Mouse (Mus musculus): Measurements from ENCODE around the gene Lhx6. TPM values are rescaled to one million over a fixed set of nuclear protein-coding genes. Genes with fewer than 3 reads are reported as not detected.

Gene Lhx6
- polyA plus RNA-seq, 1 experiment = 1.8 TPM

DNA sequence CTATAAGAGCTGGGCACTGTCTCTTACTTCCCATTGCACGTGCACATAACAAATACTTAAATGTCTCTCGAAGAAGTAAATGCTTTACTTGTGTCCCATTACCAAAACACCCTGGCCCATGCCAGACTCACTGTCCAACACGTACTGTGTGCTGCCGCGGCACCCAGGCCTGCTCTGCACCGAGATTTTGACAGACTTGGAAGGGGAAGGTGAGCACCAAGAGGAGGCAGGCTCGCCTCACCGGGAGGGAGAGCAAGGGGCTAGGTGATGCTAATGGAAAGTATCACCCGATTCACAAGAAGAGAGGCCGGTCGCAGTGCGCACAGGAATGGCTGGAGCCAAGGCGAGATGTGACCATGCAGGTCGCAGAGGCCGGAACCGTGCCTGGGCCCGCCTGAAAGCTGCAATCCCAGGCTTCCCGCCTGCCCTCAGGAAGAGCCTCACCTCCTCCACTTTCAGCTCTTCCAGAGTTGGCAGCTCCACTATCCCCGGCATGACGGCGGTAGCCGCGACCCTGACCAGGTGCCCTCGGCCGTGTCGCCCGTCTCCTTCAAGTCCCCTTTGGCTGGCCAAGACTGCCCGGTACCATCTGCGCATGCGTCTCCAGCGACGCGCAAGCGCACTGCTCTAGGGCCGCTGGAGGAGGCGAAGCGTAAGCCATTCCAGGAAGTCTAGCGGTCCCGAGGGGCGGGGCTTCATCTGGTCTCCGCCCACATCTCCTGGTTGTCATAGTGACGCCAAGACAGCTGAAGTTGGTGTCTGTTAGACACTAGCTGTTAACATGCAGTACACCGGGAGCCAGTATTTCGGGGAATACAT lies 56.3 kb downstream of the Lhx6 start, which contains the start of the genes Ndufa8 and Morn5:
TSS of gene Ndufa8 (minus strand) at position 659 of the 819 bp plus-strand sequence.
TSS of gene Morn5 (plus strand) at position 711 of the 819 bp plus-strand sequence.
- WGBS = under 1% methylated on average over 44 of the region's 44 CpGs
- peak; percentile 97 for DNase-seq
- Histone ChIP-seq H3K4me1 (ENCODE audit: control insufficient read depth, insufficient read depth, low read length) (peaks cover 4% of the 10 kb centered on the region; the same call in 1 of the 2 replicates), H3K4me3 (replicated peaks; ENCODE audit: extremely low read depth, low read depth, low read length) (peak within 1 kb of the TSS; percentile 99)
- TF ChIP-seq CTCF (IDR thresholded peaks at IDR 0.05; ENCODE audit: insufficient read depth, low read length) (no peak), POLR2A (IDR thresholded peaks at IDR 0.05; ENCODE audit: borderline replicate concordance, extremely low read depth, low read depth, low read length) (peak; percentile 88; the same call in 1 of the 2 replicates)

DNA sequence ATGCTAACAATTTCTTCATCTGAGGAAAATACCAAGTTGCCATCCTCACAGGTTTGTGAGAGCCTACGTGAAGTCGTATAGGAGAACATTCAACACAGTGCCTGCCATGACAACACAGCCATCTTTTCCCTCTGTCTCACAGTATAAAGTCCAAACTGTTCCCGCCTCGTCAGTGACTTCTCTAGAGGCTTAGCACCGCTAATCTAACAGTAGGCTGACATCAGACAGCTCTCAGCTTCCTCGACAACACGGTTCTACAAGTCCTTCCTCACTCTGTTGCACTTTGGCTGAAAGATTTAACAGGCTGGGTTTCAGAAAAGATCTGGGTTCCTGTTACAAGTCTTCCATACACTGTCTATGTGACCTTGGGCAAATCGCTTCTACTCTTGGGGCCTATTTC lies 57.0 kb downstream of the Lhx6 start:
- peaks cover 4% of the 10 kb centered on the region; the same call in 1 of the 2 replicates for H3K4me1 ChIP-seq (ENCODE audit: control insufficient read depth, insufficient read depth, low read length)
- peak overlapping the region; percentile 99 for H3K4me3 ChIP-seq (replicated peaks; ENCODE audit: extremely low read depth, low read depth, low read length)
- 36% methylated on average over 8 of the region's 8 CpGs for WGBS
- no peak for TF ChIP-seq POLR2A (IDR thresholded peaks at IDR 0.05; ENCODE audit: borderline replicate concordance, extremely low read depth, low read depth, low read length)
- TF ChIP-seq CTCF (IDR thresholded peaks at IDR 0.05; ENCODE audit: insufficient read depth, low read length) = no peak
- DNase-seq = no peak

DNA sequence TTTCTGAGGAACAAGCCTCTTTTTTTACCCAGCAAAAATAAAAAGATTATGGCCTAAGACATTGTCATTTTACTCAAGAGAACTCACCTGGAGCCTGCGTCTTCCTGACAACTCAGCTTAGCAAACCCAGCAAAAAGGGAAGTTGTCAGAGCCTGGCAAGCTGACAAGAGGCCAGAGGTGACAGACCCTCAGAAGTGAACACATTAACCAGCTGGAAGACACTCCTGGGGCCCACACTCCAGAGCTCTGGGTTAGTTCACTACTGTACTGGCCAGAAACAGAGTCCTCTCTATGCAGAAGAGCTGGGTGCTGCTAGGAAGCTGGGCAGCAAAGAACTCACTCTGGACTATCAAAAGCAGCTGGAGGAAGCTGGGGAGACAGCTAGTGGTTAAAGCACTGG lies 64.3 kb downstream of the Lhx6 start:
- Histone ChIP-seq H3K4me1 (ENCODE audit: control insufficient read depth, insufficient read depth, low read length) (no peaks in the 10 kb centered on the region), H3K4me3 (replicated peaks; ENCODE audit: extremely low read depth, low read depth, low read length) (no peak overlapping the region)
- 63% methylated on average over 1 of the region's 1 CpGs for WGBS
- DNase-seq = no peak
- no peak for TF ChIP-seq CTCF (IDR thresholded peaks at IDR 0.05; ENCODE audit: insufficient read depth, low read length)
- no peak for TF ChIP-seq POLR2A (IDR thresholded peaks at IDR 0.05; ENCODE audit: borderline replicate concordance, extremely low read depth, low read depth, low read length)

DNA sequence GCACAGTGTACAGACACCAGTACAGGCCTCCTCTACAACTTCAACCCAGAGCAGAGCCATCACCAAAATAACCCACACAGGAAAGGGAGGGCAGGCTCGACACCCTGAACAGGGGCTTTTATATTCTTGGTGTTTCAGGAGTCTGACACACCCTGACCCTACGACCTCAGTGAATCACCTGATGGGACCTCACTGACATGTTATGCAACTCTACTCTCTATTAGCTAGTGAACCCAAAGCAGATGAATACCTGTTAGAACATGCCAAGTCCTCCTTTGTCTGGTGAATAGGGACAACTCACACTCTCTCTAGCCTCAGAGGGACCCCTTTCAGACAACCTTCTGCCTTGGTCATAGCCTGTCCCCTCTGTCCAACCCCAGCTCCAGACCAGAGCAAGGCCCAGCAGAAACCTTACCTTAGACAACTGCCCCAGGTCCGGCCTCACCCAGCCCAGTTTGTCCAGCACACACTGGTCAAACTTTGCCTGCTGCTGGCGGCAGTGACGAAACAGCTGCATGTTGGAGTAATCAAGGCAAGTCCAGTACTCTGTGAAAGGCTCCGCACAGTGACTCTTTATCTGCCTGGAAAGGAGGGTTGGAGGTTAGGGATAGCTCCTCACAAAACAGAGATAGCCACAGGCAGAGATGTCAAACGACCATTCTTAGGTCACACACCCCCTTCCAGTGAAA lies 65.8 kb downstream of the Lhx6 start:
- Histone ChIP-seq H3K4me3 (replicated peaks; ENCODE audit: extremely low read depth, low read depth, low read length) (no peak overlapping the region), H3K4me1 (ENCODE audit: control insufficient read depth, insufficient read depth, low read length) (no peaks in the 10 kb centered on the region; the same call in 1 of the 2 replicates)
- DNase-seq = no peak
- 75% methylated on average over 7 of the region's 7 CpGs for WGBS
- TF ChIP-seq CTCF (IDR thresholded peaks at IDR 0.05; ENCODE audit: insufficient read depth, low read length) = no peak
- TF ChIP-seq POLR2A (IDR thresholded peaks at IDR 0.05; ENCODE audit: borderline replicate concordance, extremely low read depth, low read depth, low read length) = no peak

DNA sequence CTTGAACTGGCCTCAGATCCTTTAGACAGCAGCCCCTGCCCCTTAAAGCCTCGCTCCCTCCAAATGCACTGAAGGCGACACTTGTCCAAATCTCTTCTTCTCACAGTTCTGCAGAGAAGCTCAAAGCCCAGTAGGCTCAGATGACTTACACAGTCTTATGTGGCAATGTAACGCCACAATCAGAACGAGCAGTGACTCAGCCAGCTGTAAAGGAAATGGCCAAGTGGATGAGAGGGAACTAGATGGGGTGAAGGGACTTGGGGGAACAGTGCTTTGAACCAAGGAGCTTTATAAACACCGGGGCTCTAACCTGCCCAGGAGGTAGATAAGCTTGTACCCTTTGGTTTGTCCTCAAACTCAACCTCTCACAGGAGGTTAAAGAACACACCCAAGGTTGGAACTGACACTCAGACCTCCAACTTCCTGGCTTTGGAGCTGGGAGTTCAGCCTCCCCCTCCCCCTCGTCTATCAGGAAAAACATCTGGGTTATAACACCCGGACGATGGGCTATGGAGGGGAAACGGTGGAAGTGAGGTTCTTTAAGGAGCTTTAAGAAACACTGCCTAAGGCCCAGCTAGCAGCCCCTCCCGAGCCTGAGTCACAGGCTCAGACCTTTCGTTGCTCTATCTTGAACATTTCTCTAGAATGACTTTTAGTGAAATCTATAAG lies 69.7 kb downstream of the Lhx6 start:
- WGBS = 44% methylated on average over 11 of the region's 11 CpGs
- Histone ChIP-seq H3K4me3 (replicated peaks; ENCODE audit: extremely low read depth, low read depth, low read length) (no peak overlapping the region), H3K4me1 (ENCODE audit: control insufficient read depth, insufficient read depth, low read length) (no peaks in the 10 kb centered on the region; the same call in 1 of the 2 replicates)
- TF ChIP-seq POLR2A (IDR thresholded peaks at IDR 0.05; ENCODE audit: borderline replicate concordance, extremely low read depth, low read depth, low read length) (no peak), CTCF (IDR thresholded peaks at IDR 0.05; ENCODE audit: insufficient read depth, low read length) (no peak)
- DNase-seq = no peak

DNA sequence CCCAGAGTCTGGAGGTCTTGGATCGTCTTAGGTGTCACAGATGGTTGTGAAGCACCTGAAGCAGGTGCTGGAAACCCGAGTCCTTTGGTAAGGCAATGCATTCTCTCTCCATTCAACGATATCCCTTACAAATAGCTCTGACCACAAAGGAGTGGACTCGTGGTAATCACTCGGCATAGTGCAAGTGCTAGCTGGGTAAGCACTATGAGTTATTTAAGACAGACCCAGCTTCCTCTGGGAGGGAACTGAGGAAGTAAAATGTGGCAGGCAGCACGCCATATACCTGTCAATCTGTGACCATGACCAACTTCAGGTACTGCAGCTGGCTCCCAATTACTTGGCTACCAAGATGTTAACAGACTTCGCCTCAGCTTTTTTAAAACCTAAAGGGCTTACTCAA lies 70.3 kb downstream of the Lhx6 start:
- 72% methylated on average over 7 of the region's 7 CpGs for WGBS
- TF ChIP-seq POLR2A (IDR thresholded peaks at IDR 0.05; ENCODE audit: borderline replicate concordance, extremely low read depth, low read depth, low read length) = no peak
- TF ChIP-seq CTCF (IDR thresholded peaks at IDR 0.05; ENCODE audit: insufficient read depth, low read length) = no peak
- H3K4me1 ChIP-seq (ENCODE audit: control insufficient read depth, insufficient read depth, low read length) = no peaks in the 10 kb centered on the region; the same call in 1 of the 2 replicates
- H3K4me3 ChIP-seq (replicated peaks; ENCODE audit: extremely low read depth, low read depth, low read length) = no peak overlapping the region
- no peak for DNase-seq

DNA sequence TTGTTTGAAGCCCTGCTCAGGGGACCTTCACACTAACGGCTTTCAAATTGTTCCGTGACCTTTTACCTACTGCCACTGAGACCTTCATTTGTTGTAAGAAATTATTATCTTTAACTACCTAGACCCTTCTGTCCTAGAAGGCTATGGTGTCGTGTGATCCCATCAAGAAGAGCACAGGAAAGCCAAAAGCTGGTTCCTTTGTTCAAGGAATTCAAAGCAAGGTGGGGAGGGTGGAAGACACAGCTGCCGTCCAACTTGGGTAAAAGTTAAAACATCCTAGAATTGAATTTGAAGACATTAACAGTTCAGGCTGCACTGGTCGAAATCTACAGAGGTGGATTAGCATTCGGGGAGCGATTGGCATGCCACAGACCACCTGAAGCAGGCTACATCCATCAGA lies 71.2 kb downstream of the Lhx6 start:
- 72% methylated on average over 7 of the region's 7 CpGs for WGBS
- no peak overlapping the region for H3K4me3 ChIP-seq (replicated peaks; ENCODE audit: extremely low read depth, low read depth, low read length)

DNA sequence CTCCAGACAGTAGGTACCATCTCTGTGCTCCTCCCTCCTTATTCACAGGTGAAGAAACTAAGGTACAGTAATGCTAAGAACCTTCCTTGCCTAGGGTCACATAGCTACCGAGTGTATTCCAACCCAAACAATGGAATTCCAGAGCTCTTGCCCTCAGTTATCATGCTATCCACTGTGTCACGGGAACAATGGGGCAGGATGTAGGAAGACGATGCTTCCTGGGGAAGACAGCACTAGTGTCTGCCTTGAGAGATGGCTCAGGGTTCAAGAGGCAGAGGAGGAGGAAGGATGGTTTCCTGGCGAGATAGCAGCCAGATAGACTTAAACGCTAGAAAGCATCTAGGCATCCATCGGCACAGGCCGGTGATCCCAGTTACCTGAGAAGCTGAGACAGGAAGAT lies 72.3 kb downstream of the Lhx6 start:
- TF ChIP-seq CTCF (IDR thresholded peaks at IDR 0.05; ENCODE audit: insufficient read depth, low read length) (no peak), POLR2A (IDR thresholded peaks at IDR 0.05; ENCODE audit: borderline replicate concordance, extremely low read depth, low read depth, low read length) (no peak)
- WGBS = 47% methylated on average over 7 of the region's 7 CpGs
- Histone ChIP-seq H3K4me1 (ENCODE audit: control insufficient read depth, insufficient read depth, low read length) (no peaks in the 10 kb centered on the region; the same call in 1 of the 2 replicates), H3K4me3 (replicated peaks; ENCODE audit: extremely low read depth, low read depth, low read length) (no peak overlapping the region)
- DNase-seq = no peak

More for the DNA sequence above, 71.2 kb downstream of the Lhx6 start:
- DNase-seq = no peak
- TF ChIP-seq CTCF (IDR thresholded peaks at IDR 0.05; ENCODE audit: insufficient read depth, low read length) = no peak
- H3K4me1 ChIP-seq (ENCODE audit: control insufficient read depth, insufficient read depth, low read length) = no peaks in the 10 kb centered on the region; the same call in 1 of the 2 replicates

Other genes starting within 250 kb of the Lhx6 start
- gene Ttll11, start 125.5 kb downstream of the Lhx6 start, polyA plus RNA-seq (2012; rRNA removed) = 1.3 and 1.7 TPM in 2 replicates
- gene Ndufa8, start 56.0 kb downstream of the Lhx6 start, polyA plus RNA-seq (2012; rRNA removed) = 52.3 and 56.0 TPM in 2 replicates
- gene Morn5, start 56.0 kb downstream of the Lhx6 start, polyA plus RNA-seq (2012; rRNA removed) = 3.0 and 4.4 TPM in 2 replicates
- gene Mrrf, start 31.0 kb upstream of the Lhx6 start, polyA plus RNA-seq (2012; rRNA removed) = 18.2 and 24.5 TPM in 2 replicates
- 10.6 and 14.5 TPM in 2 replicates for gene Rbm18, start 31.4 kb upstream of the Lhx6 start, polyA plus RNA-seq (2012; rRNA removed)
- 58.4 and 66.1 TPM in 2 replicates for gene Ptgs1, start 125.0 kb upstream of the Lhx6 start, polyA plus RNA-seq (2012; rRNA removed)

Data from lung, adult 2 months (tissue).